Mouse (Mus musculus) bone marrow macrophage, adult 2 months (primary cell): ENCODE results near the gene Srbd1.

Experiments
- CTCF ChIP-seq: IDR thresholded peaks from 2 replicates; pipeline ENCODE4 v1.5.1; 2012; ENCODE audit warnings: low read depth, mild to moderate bottlenecking, low read length, moderate library complexity
- POLR2A ChIP-seq: IDR thresholded peaks from 2 replicates; pipeline ENCODE4 v1.6.1; 2012; ENCODE audit warnings: mild to moderate bottlenecking, low read depth, low read length, borderline replicate concordance

- TF ChIP-seq CTCF, result no peak
- no peak for TF ChIP-seq POLR2A
These were observed 115.8 kb downstream of the Srbd1 start for GRCm38 (mm10) chr17:86029175-86029574.
